Mouse (Mus musculus): Measurements from ENCODE around the gene Lgals2.

The Lgals2 gene

GRCm38 (mm10) chr15:78810146-78810545 lies 45.2 kb downstream of the Lgals2 start:
- no peak for DNase-seq

GRCm38 (mm10) chr15:78809739-78810138 lies 45.6 kb downstream of the Lgals2 start:
- DNase-seq: no peak

- no peak for DNase-seq
Observed at GRCm38 (mm10) chr15:78808980-78809379, 46.3 kb downstream of the Lgals2 start.

- DNase-seq: no peak
Observed at GRCm38 (mm10) chr15:78807141-78807540, 48.2 kb downstream of the Lgals2 start.

GRCm38 (mm10) chr15:78806614-78807013 lies 48.7 kb downstream of the Lgals2 start:
- no peak for DNase-seq

GRCm38 (mm10) chr15:78805351-78805750 lies 50.0 kb downstream of the Lgals2 start:
- no peak for DNase-seq

GRCm38 (mm10) chr15:78804326-78804725 lies 51.0 kb downstream of the Lgals2 start:
- no peak for DNase-seq

- no peak for DNase-seq
Observed at GRCm38 (mm10) chr15:78803499-78803900, 51.8 kb downstream of the Lgals2 start.

GRCm38 (mm10) chr15:78802776-78803391 lies 52.4 kb downstream of the Lgals2 start, which contains the start of gene Card10:
Card10 (minus strand) TSS chr15:78803042.
- DNase-seq: peak; percentile 54

GRCm38 (mm10) chr15:78801971-78802741 lies 53.2 kb downstream of the Lgals2 start:
- DNase-seq: no peak

- no peak for DNase-seq
Observed at GRCm38 (mm10) chr15:78801571-78801970, 53.8 kb downstream of the Lgals2 start.

Measured in liver (tissue).